Mouse (Mus musculus) induced T-regulatory cell, adult 2 months (primary cell): ENCODE data around the gene Fignl2.

ENCODE experiments used
- DNase-seq: peaks from one replicate; pipeline ENCODE4 v3.0.0-alpha.2; 2012; ENCODE audit warnings: low read depth

The Fignl2 gene

GRCm38 (mm10) chr15:101008386-101009010, 69.9 kb downstream of the Fignl2 start:
- DNase-seq, result no peak

- DNase-seq, result no peak
These were observed 71.1 kb downstream of the Fignl2 start for GRCm38 (mm10) chr15:101007236-101007635.

- peak; percentile 28 for DNase-seq
These were observed 71.9 kb downstream of the Fignl2 start for GRCm38 (mm10) chr15:101006251-101007040.

GRCm38 (mm10) chr15:101005717-101006116, 72.7 kb downstream of the Fignl2 start:
- no peak for DNase-seq

GRCm38 (mm10) chr15:101004538-101004937, 73.8 kb downstream of the Fignl2 start:
- no peak for DNase-seq

GRCm38 (mm10) chr15:101002466-101002865, 75.9 kb downstream of the Fignl2 start:
- no peak for DNase-seq

- DNase-seq, result no peak
These were observed 76.7 kb downstream of the Fignl2 start for GRCm38 (mm10) chr15:101001685-101002084.
